In genomic region chr11:82683765-82684505, GRCm38 (mm10) we compare ENCODE assay signal across 8 mouse cellular contexts.
A peak's percentile ranks its signal among the peaks of the same experiment; 100 is the strongest.
DNase-seq lines count a peak whose midpoint lies in the region; ATAC-seq lines count a peak whose summit lies in the region.

No protein-coding gene starts in this region.

- no peak overlapping the region for H3K4me2 ChIP-seq in midbrain, embryonic 13.5 days (replicated peaks)
- H3K4me2 ChIP-seq in midbrain, embryonic 15.5 days, result no peak overlapping the region
- H3K4me2 ChIP-seq in embryonic facial prominence, embryonic 13.5 days, result no peak overlapping the region; the same call in 1 of the 2 replicates
- no peak overlapping the region for H3K4me2 ChIP-seq in intestine, embryonic 16.5 days (ENCODE audit: low read depth, low read length)
- H3K4me2 ChIP-seq in neural tube, embryonic 13.5 days, result no peak overlapping the region

- no peak overlapping the region for H3K9ac ChIP-seq in midbrain, embryonic 13.5 days (replicated peaks)
- no peak overlapping the region for H3K9ac ChIP-seq in midbrain, embryonic 15.5 days
- H3K9ac ChIP-seq in embryonic facial prominence, embryonic 13.5 days, result no peak overlapping the region
- H3K9ac ChIP-seq in intestine, embryonic 16.5 days (ENCODE audit: low read depth, low read length), result no peak overlapping the region
- H3K9ac ChIP-seq in neural tube, embryonic 13.5 days, result no peak overlapping the region

- peak; percentile 19 for DNase-seq in adrenal gland, postnatal 10 days
- DNase-seq in adrenal gland, postnatal 4 days (ENCODE audit: low spot score in 2 of 2), result no peak
- DNase-seq in spleen, postnatal 4 days (ENCODE audit: low spot score in 2 of 2), result no peak

- peak; percentile 48 for ATAC-seq in midbrain, embryonic 13.5 days
- no peak for ATAC-seq in midbrain, embryonic 15.5 days (replicated peaks)
- no peak; the same call in 1 of the 2 replicates for ATAC-seq in embryonic facial prominence, embryonic 13.5 days (ENCODE audit: insufficient number of reproducible peaks, insufficient read depth, low FRiP score, low TSS enrichment, low read depth)
- ATAC-seq in intestine, embryonic 16.5 days, result peak; percentile 28; the same call in 1 of the 2 replicates
- peak; percentile 69; the same call in 1 of the 2 replicates for ATAC-seq in neural tube, embryonic 13.5 days (ENCODE audit: low read depth)

- H3K4me1 ChIP-seq in midbrain, embryonic 13.5 days (replicated peaks), result no peaks in the 10 kb centered on the region
- peaks cover 3% of the 10 kb centered on the region; the same call in 1 of the 2 replicates for H3K4me1 ChIP-seq in midbrain, embryonic 15.5 days
- H3K4me1 ChIP-seq in embryonic facial prominence, embryonic 13.5 days, result peaks cover 21% of the 10 kb centered on the region
- H3K4me1 ChIP-seq in intestine, embryonic 16.5 days (ENCODE audit: control insufficient read depth, insufficient read depth, low read length), result 0 out of 2 replicates have a peak, but pooled peaks cover 4% of the 10 kb centered on the region
- H3K4me1 ChIP-seq in neural tube, embryonic 13.5 days (replicated peaks), result 0 out of 2 replicates have a peak, but pooled peaks cover 11% of the 10 kb centered on the region

- WGBS in midbrain, embryonic 13.5 days, result 46% methylated on average over 12 of the region's 12 CpGs
- WGBS in midbrain, embryonic 15.5 days, result 56% methylated on average over 12 of the region's 12 CpGs
- 50% methylated on average over 12 of the region's 12 CpGs for WGBS in embryonic facial prominence, embryonic 13.5 days
- WGBS in intestine, embryonic 16.5 days, result 47% methylated on average over 12 of the region's 12 CpGs
- WGBS in neural tube, embryonic 13.5 days, result 52% methylated on average over 12 of the region's 12 CpGs

- H3K27ac ChIP-seq in midbrain, embryonic 13.5 days, result no peak overlapping the region
- H3K27ac ChIP-seq in midbrain, embryonic 15.5 days, result no peak overlapping the region
- peak overlapping the region; percentile 84 for H3K27ac ChIP-seq in embryonic facial prominence, embryonic 13.5 days
- no peak overlapping the region; the same call in 1 of the 2 replicates for H3K27ac ChIP-seq in intestine, embryonic 16.5 days (ENCODE audit: low read length)
- H3K27ac ChIP-seq in neural tube, embryonic 13.5 days (replicated peaks), result no peak overlapping the region

- no peaks in the 10 kb centered on the region for H3K36me3 ChIP-seq in midbrain, embryonic 13.5 days
- no peaks in the 10 kb centered on the region for H3K36me3 ChIP-seq in midbrain, embryonic 15.5 days (replicated peaks)
- H3K36me3 ChIP-seq in embryonic facial prominence, embryonic 13.5 days, result no peaks in the 10 kb centered on the region
- H3K36me3 ChIP-seq in intestine, embryonic 16.5 days (ENCODE audit: control insufficient read depth, insufficient read depth, low read length), result no peaks in the 10 kb centered on the region
- no peaks in the 10 kb centered on the region for H3K36me3 ChIP-seq in neural tube, embryonic 13.5 days

- no peak overlapping the region for H3K4me3 ChIP-seq in midbrain, embryonic 13.5 days (replicated peaks)
- no peak overlapping the region for H3K4me3 ChIP-seq in midbrain, embryonic 15.5 days
- H3K4me3 ChIP-seq in embryonic facial prominence, embryonic 13.5 days, result no peak overlapping the region
- H3K4me3 ChIP-seq in intestine, embryonic 16.5 days (ENCODE audit: low read length), result no peak overlapping the region
- no peak overlapping the region for H3K4me3 ChIP-seq in neural tube, embryonic 13.5 days

- H3K27me3 ChIP-seq in midbrain, embryonic 13.5 days, result 0 out of 2 replicates have a peak, but pooled peaks cover 7% of the 10 kb centered on the region
- H3K27me3 ChIP-seq in midbrain, embryonic 15.5 days (replicated peaks), result no peaks in the 10 kb centered on the region
- peaks cover 2% of the 10 kb centered on the region; the same call in 1 of the 2 replicates for H3K27me3 ChIP-seq in embryonic facial prominence, embryonic 13.5 days
- H3K27me3 ChIP-seq in intestine, embryonic 16.5 days (replicated peaks; ENCODE audit: control insufficient read depth, insufficient read depth, low read length), result no peaks in the 10 kb centered on the region
- peaks cover 8% of the 10 kb centered on the region; the same call in 1 of the 2 replicates for H3K27me3 ChIP-seq in neural tube, embryonic 13.5 days

- H3K9me3 ChIP-seq in midbrain, embryonic 13.5 days, result no peaks in the 10 kb centered on the region
- H3K9me3 ChIP-seq in midbrain, embryonic 15.5 days, result no peaks in the 10 kb centered on the region
- H3K9me3 ChIP-seq in embryonic facial prominence, embryonic 13.5 days, result no peaks in the 10 kb centered on the region
- H3K9me3 ChIP-seq in intestine, embryonic 16.5 days (ENCODE audit: control insufficient read depth, low read length), result no peaks in the 10 kb centered on the region
- no peaks in the 10 kb centered on the region for H3K9me3 ChIP-seq in neural tube, embryonic 13.5 days

Comparison
In these comparisons a context has a peak if more than half of its experiments do, and no peak if none do; other contexts are left out.
1. ATAC-seq: peak in midbrain, embryonic 13.5 days (single experiment), intestine, embryonic 16.5 days (single experiment) and neural tube, embryonic 13.5 days (single experiment); none in midbrain, embryonic 15.5 days (single experiment) and embryonic facial prominence, embryonic 13.5 days (single experiment).